Mouse (Mus musculus) stomach, postnatal 0 days (tissue): ENCODE results near the gene Col19a1. TPM values are rescaled to one million over a fixed set of nuclear protein-coding genes. Genes with fewer than 3 reads are reported as not detected.
A peak's percentile ranks its signal among the peaks of the same experiment; 100 is the strongest.

Experiments
- ATAC-seq: fragments of 200-750 bp; cut with Nextera tagmentation; 2 replicates; pipeline ENCODE4 v1.8.0; 2017; ENCODE audit not compliant: low FRiP score, low TSS enrichment
- DNase-seq: peaks from one replicate; pipeline ENCODE4 v3.0.0-alpha.2; 2016; ENCODE audit warnings: low spot score
- H3K27ac ChIP-seq: fragments of 300-500 bp; sonication (generic); replicated peaks from 2 replicates; pipeline ENCODE4 v1.5.1; 2014; ENCODE audit warnings: mild to moderate bottlenecking, control low read depth
- H3K27me3 ChIP-seq: fragments of 300-500 bp; sonication (generic); 2 replicates; pipeline ENCODE4 v1.6.1; 2014; ENCODE audit warnings: low read length; ENCODE audit not compliant: control insufficient read depth, insufficient read depth
- H3K36me3 ChIP-seq: fragments of 300-500 bp; sonication (generic); 2 replicates; pipeline ENCODE4 v1.6.1; 2014; ENCODE audit warnings: low read length, mixed read lengths; ENCODE audit not compliant: control insufficient read depth, insufficient read depth
- H3K4me1 ChIP-seq: fragments of 300-500 bp; sonication (generic); replicated peaks from 2 replicates; pipeline ENCODE4 v1.6.1; 2014; ENCODE audit warnings: antibody characterized with exemption; ENCODE audit not compliant: control insufficient read depth, insufficient read depth
- H3K4me2 ChIP-seq: fragments of 300-500 bp; sonication (generic); replicated peaks from 2 replicates; pipeline ENCODE4 v1.6.1; 2014; ENCODE audit warnings: low read depth, mild to moderate bottlenecking, control low read depth, moderate library complexity
- H3K4me3 ChIP-seq: fragments of 300-500 bp; sonication (generic); 2 replicates; pipeline ENCODE4 v1.5.1; 2014; ENCODE audit warnings: low read depth, low read length, control low read depth
- H3K9ac ChIP-seq: fragments of 300-500 bp; sonication (generic); 2 replicates; pipeline ENCODE4 v1.6.1; 2014; ENCODE audit warnings: mild to moderate bottlenecking, low read length, control low read depth, mixed read lengths
- H3K9me3 ChIP-seq: fragments of 300-500 bp; sonication (generic); 2 replicates; pipeline ENCODE4 v1.6.1; 2016; ENCODE audit warnings: low read length; ENCODE audit not compliant: control insufficient read depth
- CTCF ChIP-seq: IDR thresholded peaks from 2 replicates; pipeline ENCODE4 v1.5.1; 2016; ENCODE audit warnings: antibody characterized with exemption, low read depth, mild to moderate bottlenecking, moderate library complexity
- EP300 ChIP-seq: optimal IDR thresholded peaks from 2 replicates; pipeline ENCODE3; 2016; ENCODE audit warnings: antibody characterized with exemption
- WGBS: fragments of 180-500 bp; shearing (Covaris S2); extraction: QIAGEN DNeasy Blood & Tissue Kit; methylation state at CpG from one replicate; pipeline ENCODE4 v1.1.7; 2014; 5-methylcytosine and 5-hydroxymethylcytosine counted together
- polyA plus RNA-seq: library from polyadenylated mRNA; unstranded; fragments of >200 nt; fragmentation: Nextera tagmentation; extraction: Ambion mirVana; gene quantifications from 2 replicates; pipeline ENCODE4 v1.2.1, GENCODE M21; 2015

Col19a1 gene
- polyA plus RNA-seq, 1 experiment from 2014 or later: 3.6 TPM

DNA sequence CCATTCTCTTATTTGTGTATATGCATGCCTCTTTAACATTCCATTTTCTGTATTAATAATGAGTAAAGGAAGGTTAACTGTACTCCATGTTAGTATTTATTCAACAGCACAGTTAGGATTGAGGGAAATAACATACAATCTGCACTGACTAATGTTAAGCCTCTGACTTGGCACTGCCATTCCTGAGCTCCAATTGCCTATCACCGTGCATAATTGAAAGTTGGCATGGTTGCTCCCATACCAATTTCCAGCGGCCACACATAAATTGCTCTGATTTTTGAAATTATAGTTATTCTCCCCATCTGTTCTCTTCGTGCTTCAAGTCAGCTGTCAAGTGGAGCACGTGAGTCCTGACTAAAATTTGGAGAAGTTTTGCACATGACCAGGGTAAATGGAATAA is 91.9 kb downstream of the Col19a1 start:
- Histone ChIP-seq H3K27me3 (no peaks in the 10 kb centered on the region), H3K4me3 (no peak overlapping the region), H3K4me2 (no peak overlapping the region), H3K4me1 (no peaks in the 10 kb centered on the region), H3K36me3 (no peaks in the 10 kb centered on the region), H3K27ac (no peak overlapping the region), H3K9ac (no peak overlapping the region), H3K9me3 (no peaks in the 10 kb centered on the region)
- TF ChIP-seq EP300 (no peak), CTCF (no peak)
- WGBS: 82% methylated on average over 4 of the region's 4 CpGs
- DNase-seq: no peak
- no peak for ATAC-seq

DNA sequence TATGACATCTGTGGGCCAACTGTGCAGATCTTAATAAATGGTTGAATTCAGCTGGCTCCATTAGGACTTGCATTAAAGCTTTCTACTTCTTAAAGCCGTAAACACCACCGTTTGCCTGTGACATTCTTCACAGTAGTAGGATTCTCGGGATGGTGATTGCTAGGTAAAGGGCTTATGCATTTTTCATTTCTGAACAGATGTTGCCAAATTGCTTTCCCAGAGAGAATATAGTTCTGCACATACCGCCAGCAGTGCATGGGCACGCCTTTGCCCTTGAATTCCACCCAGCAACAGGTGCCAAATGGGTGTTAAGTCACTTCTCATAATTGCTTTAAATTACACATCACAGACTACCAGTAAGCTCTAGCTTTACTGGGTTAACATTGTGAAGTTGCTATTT is 103.1 kb downstream of the Col19a1 start:
- no peak overlapping the region for H3K4me3 ChIP-seq
- H3K27me3 ChIP-seq: no peaks in the 10 kb centered on the region
- 58% methylated on average over 5 of the region's 5 CpGs for WGBS
- TF ChIP-seq EP300 (no peak), CTCF (no peak)
- DNase-seq: no peak
- H3K4me2 ChIP-seq: no peak overlapping the region
- H3K9me3 ChIP-seq: no peaks in the 10 kb centered on the region
- no peak overlapping the region for H3K9ac ChIP-seq
- H3K4me1 ChIP-seq: no peaks in the 10 kb centered on the region
- ATAC-seq: no peak
- no peaks in the 10 kb centered on the region for H3K36me3 ChIP-seq
- H3K27ac ChIP-seq: no peak overlapping the region

DNA sequence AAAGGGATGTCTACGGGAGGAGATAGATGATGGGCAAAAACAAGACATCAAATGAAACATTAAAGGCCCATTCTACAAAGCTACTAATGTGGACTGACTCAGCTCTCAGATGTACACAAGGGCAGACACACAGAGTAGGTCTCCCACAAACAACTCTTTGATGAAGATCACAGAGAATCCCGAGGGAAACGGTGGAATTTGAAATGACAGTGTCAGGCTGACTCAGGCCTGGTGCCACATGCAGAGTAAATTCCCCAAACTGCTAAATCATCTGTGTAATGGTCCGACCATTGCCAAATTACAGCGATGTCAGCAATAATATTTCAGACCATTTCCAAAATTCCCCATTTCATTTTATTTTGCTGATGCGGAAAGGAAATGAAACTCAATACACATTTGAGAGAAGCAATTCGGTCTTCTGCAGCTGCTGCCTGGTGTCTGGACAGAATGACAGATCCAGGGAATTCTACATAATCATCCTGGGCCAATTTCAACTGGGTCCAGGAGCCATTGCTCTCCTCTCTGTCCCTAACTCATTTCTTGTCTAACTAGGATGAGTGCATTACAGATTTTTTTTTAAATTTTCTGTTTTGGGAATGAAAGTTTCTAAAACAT is 116.1 kb downstream of the Col19a1 start:
- no peak overlapping the region for H3K4me3 ChIP-seq
- H3K4me1 ChIP-seq: no peaks in the 10 kb centered on the region
- H3K27ac ChIP-seq: no peak overlapping the region
- 64% methylated on average over 7 of the region's 7 CpGs for WGBS
- DNase-seq (no peak), ATAC-seq (no peak)
- no peak overlapping the region for H3K9ac ChIP-seq
- H3K4me2 ChIP-seq: no peak overlapping the region
- TF ChIP-seq EP300 (no peak), CTCF (no peak)
- H3K9me3 ChIP-seq: no peaks in the 10 kb centered on the region
- no peaks in the 10 kb centered on the region for H3K27me3 ChIP-seq
- no peaks in the 10 kb centered on the region for H3K36me3 ChIP-seq

DNA sequence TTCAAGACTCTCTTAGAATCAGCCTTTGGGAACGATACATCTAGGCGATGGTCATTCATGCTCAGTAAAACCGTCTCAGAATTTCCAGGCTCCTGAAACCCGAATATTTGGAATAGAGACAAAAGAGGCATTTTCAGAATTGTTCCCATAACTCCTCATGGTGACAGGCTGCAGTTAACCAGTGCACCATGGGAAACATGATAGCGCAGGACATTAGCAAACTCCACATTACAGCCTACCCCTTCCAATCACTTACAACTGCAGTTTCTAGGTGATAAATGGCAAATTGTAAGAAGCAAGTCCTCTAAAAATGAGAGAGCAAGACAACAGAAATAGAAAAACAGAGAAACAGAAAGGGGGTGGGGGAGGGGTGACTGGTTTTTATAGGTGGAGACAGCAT is 116.6 kb downstream of the Col19a1 start:
- ATAC-seq (no peak), DNase-seq (no peak)
- Histone ChIP-seq H3K36me3 (no peaks in the 10 kb centered on the region), H3K4me2 (no peak overlapping the region), H3K4me1 (no peaks in the 10 kb centered on the region), H3K27ac (no peak overlapping the region), H3K4me3 (no peak overlapping the region), H3K9me3 (no peaks in the 10 kb centered on the region), H3K27me3 (no peaks in the 10 kb centered on the region), H3K9ac (no peak overlapping the region)
- no peak for TF ChIP-seq EP300
- no peak for TF ChIP-seq CTCF
- 80% methylated on average over 5 of the region's 5 CpGs for WGBS

DNA sequence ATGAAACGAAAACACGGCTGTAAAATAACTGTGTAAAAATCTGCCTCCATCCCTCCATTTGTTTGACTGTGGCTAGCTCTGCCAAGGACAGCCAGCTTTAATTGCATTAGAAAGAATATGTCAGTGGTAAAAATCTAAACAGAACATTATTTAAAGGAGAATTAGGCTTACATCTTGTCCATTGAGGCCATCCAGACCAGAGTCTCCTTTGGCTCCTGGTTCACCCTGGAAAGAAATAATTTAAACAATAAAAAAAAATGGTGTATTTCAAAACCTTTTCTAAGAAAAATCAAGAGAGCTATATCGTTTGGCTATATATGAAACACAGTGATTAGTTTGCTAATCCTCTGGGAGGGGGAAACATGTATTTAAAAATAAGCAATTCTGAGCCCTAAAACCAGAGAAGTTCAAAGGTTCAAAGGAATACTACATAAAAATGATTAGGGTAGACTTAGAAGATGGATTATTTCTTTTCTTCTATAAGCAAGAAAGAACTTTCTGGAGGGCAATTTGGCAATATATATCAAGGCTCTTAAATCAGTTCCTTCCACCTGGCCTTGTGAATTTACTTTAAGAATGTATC is 125.9 kb downstream of the Col19a1 start:
- no peak overlapping the region for H3K4me3 ChIP-seq
- no peak overlapping the region for H3K4me2 ChIP-seq
- no peaks in the 10 kb centered on the region for H3K4me1 ChIP-seq
- no peaks in the 10 kb centered on the region for H3K9me3 ChIP-seq
- no peaks in the 10 kb centered on the region for H3K36me3 ChIP-seq
- DNase-seq (no peak), ATAC-seq (no peak)
- peak; percentile 70 for TF ChIP-seq EP300
- TF ChIP-seq CTCF: no peak
- no peak overlapping the region for H3K27ac ChIP-seq
- 36% methylated on average over 3 of the region's 3 CpGs for WGBS
- no peak overlapping the region for H3K9ac ChIP-seq
- no peaks in the 10 kb centered on the region for H3K27me3 ChIP-seq

DNA sequence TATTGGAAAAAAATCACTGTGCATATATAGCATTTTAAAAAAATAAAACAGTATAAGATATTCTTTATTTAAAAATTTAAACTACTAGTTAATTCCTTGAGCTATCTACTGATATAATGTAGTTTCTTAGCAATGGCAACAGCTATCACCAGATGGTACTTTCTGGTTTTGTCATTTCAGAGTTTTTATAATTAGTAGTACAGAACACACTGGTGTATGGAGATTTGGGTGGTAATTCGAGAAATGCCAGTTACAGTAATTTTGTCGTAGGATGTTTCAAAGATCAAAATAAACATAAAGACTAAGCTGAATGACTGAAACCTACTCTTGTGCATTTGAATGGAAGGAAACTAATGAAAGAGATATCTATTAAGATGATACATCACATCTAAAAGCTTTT is 129.3 kb downstream of the Col19a1 start:
- no peak overlapping the region for H3K4me2 ChIP-seq
- WGBS: 80% methylated on average over 2 of the region's 2 CpGs
- no peaks in the 10 kb centered on the region for H3K36me3 ChIP-seq
- ATAC-seq (no peak), DNase-seq (no peak)
- no peak overlapping the region for H3K9ac ChIP-seq
- no peaks in the 10 kb centered on the region for H3K4me1 ChIP-seq
- H3K9me3 ChIP-seq: no peaks in the 10 kb centered on the region
- no peaks in the 10 kb centered on the region for H3K27me3 ChIP-seq
- H3K27ac ChIP-seq: no peak overlapping the region
- H3K4me3 ChIP-seq: no peak overlapping the region
- TF ChIP-seq CTCF (no peak), EP300 (no peak)
